20 mouse cellular contexts compared by ENCODE assay signal in the genomic region with DNA sequence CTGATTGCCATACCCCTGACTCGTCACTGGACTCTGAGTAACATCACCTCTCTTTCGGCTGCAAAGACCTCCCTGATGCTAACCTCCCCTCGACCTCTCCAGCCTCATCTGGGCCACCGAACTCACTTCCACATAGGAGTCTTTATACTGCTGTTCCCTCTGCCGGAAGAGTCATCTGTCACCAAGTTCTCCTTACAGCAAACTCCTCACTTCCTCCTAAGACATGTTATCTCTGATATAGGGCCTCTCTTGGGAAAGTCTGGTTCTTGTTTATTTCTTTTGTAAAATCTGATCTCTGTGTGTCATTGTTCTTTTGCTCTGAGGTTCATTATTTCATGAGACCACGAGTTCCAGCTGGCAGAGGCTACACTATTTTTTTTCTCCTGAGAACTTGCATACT.
"Had no signal": no experiment of that assay in that cellular context is flagged by ENCODE, and none has a peak within 500 bp of the region (broad histone marks: within the 10 kb centered on the region; RNA-seq: fewer than 3 reads in every experiment).

No protein-coding gene starts in this region.

- H3K4me1 ChIP-seq: limb, embryonic 12.5 days; limb, embryonic 15.5 days; midbrain, embryonic 12.5 days; midbrain, embryonic 15.5 days; stomach, embryonic 15.5 days had no signal

- ATAC-seq: liver, postnatal 0 days; lung, postnatal 0 days; midbrain, embryonic 15.5 days had no signal

- H3K9ac ChIP-seq: kidney, embryonic 15.5 days; limb, embryonic 12.5 days; limb, embryonic 15.5 days; liver, embryonic 14.5 days; liver, postnatal 0 days; lung, embryonic 14.5 days; midbrain, embryonic 12.5 days; midbrain, embryonic 15.5 days; stomach, embryonic 15.5 days had no signal

- H3K27ac ChIP-seq: kidney, embryonic 15.5 days; limb, embryonic 12.5 days; limb, embryonic 15.5 days; liver, embryonic 14.5 days; midbrain, embryonic 12.5 days; midbrain, embryonic 15.5 days; stomach, embryonic 15.5 days had no signal

- H3K27me3 ChIP-seq: kidney, embryonic 15.5 days; limb, embryonic 12.5 days; limb, embryonic 15.5 days; midbrain, embryonic 12.5 days; midbrain, embryonic 15.5 days; stomach, embryonic 15.5 days had no signal

- H3K9me3 ChIP-seq: kidney, embryonic 15.5 days; limb, embryonic 12.5 days; limb, embryonic 15.5 days; midbrain, embryonic 12.5 days; midbrain, embryonic 15.5 days; stomach, embryonic 15.5 days had no signal

- H3K4me3 ChIP-seq: kidney, embryonic 15.5 days; limb, embryonic 12.5 days; limb, embryonic 15.5 days; midbrain, embryonic 12.5 days; midbrain, embryonic 15.5 days; stomach, embryonic 15.5 days had no signal

- DNase-seq: kidney, adult 11 months; kidney, adult 8-10 months; kidney, postnatal 10 days; kidney, postnatal 4 days; left cerebral cortex, postnatal 4 days; liver, postnatal 0 days; lung, embryonic 14.5 days; lung, postnatal 36 days; right cerebral cortex, adult 18-20 months; right cerebral cortex, postnatal 14 days; spleen, adult 18-20 months; thymus, postnatal 36 days had no signal

- H3K36me3 ChIP-seq: midbrain, embryonic 12.5 days; midbrain, embryonic 15.5 days had no signal
